Mouse (Mus musculus): ENCODE data around the gene Sulf2.

Sulf2 gene

GRCm38 (mm10) chr2:166175552-166176136 lies 20.2 kb upstream of the Sulf2 start:
- in situ Hi-C loops (cut with MboI; ENCODE audit: unreplicated experiment in 2 of 2), result no loop called here

- in situ Hi-C loops (cut with MboI; ENCODE audit: unreplicated experiment in 2 of 2), result no loop called here
Observed at GRCm38 (mm10) chr2:166175145-166175544, 19.7 kb upstream of the Sulf2 start.

GRCm38 (mm10) chr2:166173169-166173568 lies 17.7 kb upstream of the Sulf2 start:
- in situ Hi-C loops (cut with MboI; ENCODE audit: unreplicated experiment in 2 of 2), result no loop called here

GRCm38 (mm10) chr2:166170173-166170572 lies 14.7 kb upstream of the Sulf2 start:
- in situ Hi-C loops (cut with MboI; ENCODE audit: unreplicated experiment in 2 of 2), result no loop called here

GRCm38 (mm10) chr2:166168868-166169267 lies 13.4 kb upstream of the Sulf2 start:
- in situ Hi-C loops (cut with MboI; ENCODE audit: unreplicated experiment in 2 of 2), result no loop called here

GRCm38 (mm10) chr2:166167387-166167786 lies 11.9 kb upstream of the Sulf2 start:
- in situ Hi-C loops (cut with MboI; ENCODE audit: unreplicated experiment in 2 of 2), result no loop called here

- in situ Hi-C loops (cut with MboI; ENCODE audit: unreplicated experiment in 2 of 2), result no loop called here
Observed at GRCm38 (mm10) chr2:166165396-166165795, 9.9 kb upstream of the Sulf2 start.

- in situ Hi-C loops (cut with MboI; ENCODE audit: unreplicated experiment in 2 of 2), result no loop called here
Observed at GRCm38 (mm10) chr2:166164601-166165000, 9.1 kb upstream of the Sulf2 start.

- in situ Hi-C loops (cut with MboI; ENCODE audit: unreplicated experiment in 2 of 2), result no loop called here
Observed at GRCm38 (mm10) chr2:166163917-166164316, 8.5 kb upstream of the Sulf2 start.

- in situ Hi-C loops (cut with MboI; ENCODE audit: unreplicated experiment in 2 of 2), result no loop called here
Observed at GRCm38 (mm10) chr2:166163252-166163651, 7.8 kb upstream of the Sulf2 start.

GRCm38 (mm10) chr2:166162160-166162559 lies 6.7 kb upstream of the Sulf2 start:
- in situ Hi-C loops (cut with MboI; ENCODE audit: unreplicated experiment in 2 of 2), result no loop called here

GRCm38 (mm10) chr2:166159276-166159675 lies 3.8 kb upstream of the Sulf2 start:
- in situ Hi-C loops (cut with MboI; ENCODE audit: unreplicated experiment in 2 of 2), result no loop called here

GRCm38 (mm10) chr2:166157767-166158561 lies 2.5 kb upstream of the Sulf2 start:
- in situ Hi-C loops (cut with MboI; ENCODE audit: unreplicated experiment in 2 of 2), result no loop called here

- in situ Hi-C loops (cut with MboI; ENCODE audit: unreplicated experiment in 2 of 2), result no loop called here
Observed at GRCm38 (mm10) chr2:166157144-166157543, 1.7 kb upstream of the Sulf2 start.

GRCm38 (mm10) chr2:166156122-166156521 lies 659 bp upstream of the Sulf2 start:
- in situ Hi-C loops (cut with MboI; ENCODE audit: unreplicated experiment in 2 of 2), result no loop called here

GRCm38 (mm10) chr2:166154749-166155453 lies 562 bp downstream of the Sulf2 start:
- in situ Hi-C loops (cut with MboI; ENCODE audit: unreplicated experiment in 2 of 2), result no loop called here

GRCm38 (mm10) chr2:166153891-166154711 lies 1.4 kb downstream of the Sulf2 start:
- in situ Hi-C loops (cut with MboI; ENCODE audit: unreplicated experiment in 2 of 2), result no loop called here

- in situ Hi-C loops (cut with MboI; ENCODE audit: unreplicated experiment in 2 of 2), result no loop called here
Observed at GRCm38 (mm10) chr2:166153399-166153793, 2.1 kb downstream of the Sulf2 start.

GRCm38 (mm10) chr2:166152734-166153398 lies 2.6 kb downstream of the Sulf2 start:
- in situ Hi-C loops (cut with MboI; ENCODE audit: unreplicated experiment in 2 of 2), result no loop called here
